Mouse (Mus musculus): ENCODE measurements around the gene Ccdc91.

The Ccdc91 gene

GRCm38 (mm10) chr6:147573137-147573536 is 97.5 kb downstream of the Ccdc91 start:
- DNase-seq: no peak

- DNase-seq: peak; percentile 12
Observed at GRCm38 (mm10) chr6:147574454-147575182, 99.0 kb downstream of the Ccdc91 start.

GRCm38 (mm10) chr6:147575183-147575784 is 99.7 kb downstream of the Ccdc91 start:
- DNase-seq: peak; percentile 17

GRCm38 (mm10) chr6:147587675-147588074 is 112.0 kb downstream of the Ccdc91 start:
- DNase-seq: no peak

GRCm38 (mm10) chr6:147606666-147607065 is 131.0 kb downstream of the Ccdc91 start:
- no peak for DNase-seq

GRCm38 (mm10) chr6:147607613-147608012 is 132.0 kb downstream of the Ccdc91 start:
- no peak for DNase-seq

- no peak for DNase-seq
Observed at GRCm38 (mm10) chr6:147615306-147615705, 139.7 kb downstream of the Ccdc91 start.

GRCm38 (mm10) chr6:147623142-147623541 is 147.5 kb downstream of the Ccdc91 start:
- no peak for DNase-seq

- no peak for DNase-seq
Observed at GRCm38 (mm10) chr6:147636464-147636863, 160.8 kb downstream of the Ccdc91 start.

- DNase-seq: no peak
Observed at GRCm38 (mm10) chr6:147643875-147644274, 168.2 kb downstream of the Ccdc91 start.

- DNase-seq: no peak
Observed at GRCm38 (mm10) chr6:147644391-147644790, 168.8 kb downstream of the Ccdc91 start.

GRCm38 (mm10) chr6:147646401-147646968 is 170.9 kb downstream of the Ccdc91 start:
- no peak for DNase-seq

GRCm38 (mm10) chr6:147658025-147658424 is 182.4 kb downstream of the Ccdc91 start:
- no peak for DNase-seq

- no peak for DNase-seq
Observed at GRCm38 (mm10) chr6:147660718-147661117, 185.1 kb downstream of the Ccdc91 start.

GRCm38 (mm10) chr6:147661841-147662240 is 186.2 kb downstream of the Ccdc91 start:
- DNase-seq: no peak

- DNase-seq: no peak
Observed at GRCm38 (mm10) chr6:147662610-147663009, 187.0 kb downstream of the Ccdc91 start.

- no peak for DNase-seq
Observed at GRCm38 (mm10) chr6:147664339-147664738, 188.7 kb downstream of the Ccdc91 start.

GRCm38 (mm10) chr6:147671366-147671765 is 195.7 kb downstream of the Ccdc91 start:
- no peak for DNase-seq

- DNase-seq: no peak
Observed at GRCm38 (mm10) chr6:147672481-147672880, 196.9 kb downstream of the Ccdc91 start.

GRCm38 (mm10) chr6:147675022-147675733 is 199.6 kb downstream of the Ccdc91 start:
- no peak for DNase-seq

GRCm38 (mm10) chr6:147676214-147676613 is 200.6 kb downstream of the Ccdc91 start:
- no peak for DNase-seq
